Mouse (Mus musculus): ENCODE data around the gene Bnip3.

Gene Bnip3

GRCm38 (mm10) chr7:138909277-138910192 is at the start of gene Bnip3:
Gene Bnip3, minus strand, starts transcription at chr7:138909519.
- DNase-seq (ENCODE audit: low spot score) = peak; percentile 83

- no peak for DNase-seq (ENCODE audit: low spot score)
These were observed 47.8 kb upstream of the Bnip3 start for GRCm38 (mm10) chr7:138957106-138957505.

GRCm38 (mm10) chr7:138955787-138956186 is 46.5 kb upstream of the Bnip3 start:
- no peak for DNase-seq (ENCODE audit: low spot score)

DNA sequence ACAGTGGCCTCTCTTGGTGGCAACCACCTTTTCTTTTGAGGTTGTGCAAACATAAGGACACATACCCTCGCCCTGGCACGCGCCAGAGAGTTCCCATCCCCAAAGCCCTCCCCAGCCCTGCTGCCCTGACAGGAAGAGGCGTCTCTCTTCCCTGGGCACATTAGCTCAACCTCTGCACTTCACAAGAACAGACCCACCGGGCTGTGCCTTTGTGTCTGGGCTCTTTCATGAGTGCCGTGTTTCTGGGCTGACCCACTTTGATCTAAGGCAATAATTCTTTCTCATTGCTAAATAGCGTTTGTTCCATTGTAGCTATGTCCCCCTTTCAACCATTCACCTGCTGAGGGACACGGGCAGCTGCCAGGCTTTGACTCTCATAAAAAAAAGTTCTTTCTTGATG is 39.0 kb upstream of the Bnip3 start:
- no peak for DNase-seq (ENCODE audit: low spot score)

- no peak for DNase-seq (ENCODE audit: low spot score)
These were observed 38.4 kb upstream of the Bnip3 start for GRCm38 (mm10) chr7:138947741-138948140.

GRCm38 (mm10) chr7:138945668-138946067 is 36.3 kb upstream of the Bnip3 start:
- no peak for DNase-seq (ENCODE audit: low spot score)

DNA sequence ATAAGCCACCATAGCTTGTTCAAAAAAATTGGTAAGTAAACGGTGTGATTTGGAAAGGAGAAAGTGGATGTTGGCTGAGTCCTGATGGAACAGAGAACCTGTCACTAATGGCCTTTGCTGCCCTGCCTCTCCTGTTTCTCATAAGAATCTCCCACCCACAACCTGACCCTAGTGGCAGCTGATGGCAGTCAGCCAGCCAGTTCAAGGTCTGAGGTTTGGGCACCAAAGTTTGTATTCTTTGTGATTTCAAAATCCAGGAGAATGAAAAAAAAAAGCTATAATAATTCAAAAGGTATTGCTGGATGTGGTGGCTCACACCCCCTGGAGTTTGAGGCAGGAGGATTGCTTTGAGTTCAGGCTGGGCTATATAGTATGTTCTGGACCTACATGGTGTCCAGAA is 33.0 kb upstream of the Bnip3 start:
- no peak for DNase-seq (ENCODE audit: low spot score)

DNA sequence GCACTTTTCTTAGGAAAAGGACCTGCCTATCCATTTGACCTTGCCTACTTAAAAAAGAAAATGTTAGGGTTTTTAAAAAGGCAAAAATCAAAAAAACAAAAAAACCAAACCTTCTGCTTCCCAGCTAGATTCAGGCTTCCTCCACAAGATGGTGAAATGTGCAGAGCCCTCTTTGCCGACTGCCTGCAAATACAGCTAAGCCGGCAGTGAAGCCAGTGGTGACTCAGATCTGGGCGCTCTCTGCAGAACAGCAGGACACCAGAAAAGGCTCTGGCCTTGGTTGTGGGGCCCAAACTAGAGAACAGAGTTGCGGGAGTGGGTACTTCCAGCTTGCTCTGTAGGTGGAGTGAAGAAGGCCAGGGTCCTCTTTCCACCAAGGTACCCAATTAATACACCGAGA is 32.3 kb upstream of the Bnip3 start:
- no peak for DNase-seq (ENCODE audit: low spot score)

- DNase-seq (ENCODE audit: low spot score) = no peak
These were observed 31.5 kb upstream of the Bnip3 start, which contains the start of gene Jakmip3 for GRCm38 (mm10) chr7:138940612-138941461. Gene Jakmip3, plus strand, starts transcription at chr7:138940730.

DNA sequence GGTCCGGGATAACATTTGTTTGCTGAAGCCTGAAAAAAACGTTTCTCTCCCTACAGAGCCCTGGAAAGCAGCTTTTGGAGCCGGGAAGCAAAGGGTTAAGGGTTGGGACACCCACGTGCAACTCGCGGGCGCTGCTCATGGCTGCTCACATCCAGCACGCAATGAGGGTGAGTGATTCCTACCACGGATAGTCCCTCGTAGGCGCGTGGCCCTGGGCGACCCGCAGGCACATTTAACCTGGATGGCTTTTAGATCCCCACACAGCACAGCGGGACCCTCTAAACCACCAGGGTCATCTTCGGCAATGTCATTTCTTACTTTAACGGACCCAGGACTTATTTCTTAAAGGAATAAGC is 30.9 kb upstream of the Bnip3 start:
- DNase-seq (ENCODE audit: low spot score) = peak; percentile 63

DNA sequence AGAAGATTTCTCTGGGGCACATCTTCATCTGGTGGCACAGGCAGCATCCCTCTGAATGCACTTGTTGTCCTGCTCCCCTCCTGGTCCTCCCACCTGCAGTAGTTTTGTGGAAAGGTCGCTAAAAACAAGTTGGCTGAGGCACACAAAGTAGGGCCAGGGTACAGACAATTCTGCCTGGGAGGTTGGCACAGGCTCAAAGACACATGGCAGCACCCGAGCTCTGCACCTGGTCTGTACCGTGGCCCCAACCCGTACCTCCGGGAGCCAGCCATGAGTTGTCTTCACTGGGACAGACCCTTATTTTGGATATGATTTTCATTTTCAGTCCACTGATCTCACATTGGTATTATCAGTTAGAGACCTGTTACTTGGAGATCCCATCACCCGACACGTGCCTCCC is 29.7 kb upstream of the Bnip3 start:
- no peak for DNase-seq (ENCODE audit: low spot score)

- no peak for DNase-seq (ENCODE audit: low spot score)
These were observed 25.2 kb upstream of the Bnip3 start for GRCm38 (mm10) chr7:138934523-138934922.

DNA sequence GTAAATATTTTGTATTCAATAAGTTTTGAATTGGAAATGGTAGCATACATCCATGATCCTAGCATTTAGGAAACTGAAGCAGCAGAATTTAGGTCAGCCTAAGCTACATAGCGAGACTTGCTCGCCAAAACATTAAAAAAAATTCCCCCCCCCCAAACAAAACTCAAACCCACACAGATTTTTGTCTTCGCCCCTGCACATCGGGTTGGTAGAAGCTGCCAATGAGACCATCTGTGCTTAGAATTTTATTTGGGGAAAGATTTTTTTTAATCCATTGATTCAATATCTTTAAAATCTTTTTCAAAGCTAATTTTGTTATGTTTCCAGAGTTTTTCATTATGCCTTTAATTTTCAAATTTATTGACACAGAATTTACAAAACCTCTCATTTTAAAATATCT is 19.1 kb upstream of the Bnip3 start:
- no peak for DNase-seq (ENCODE audit: low spot score)

- DNase-seq (ENCODE audit: low spot score) = no peak
These were observed 14.6 kb upstream of the Bnip3 start for GRCm38 (mm10) chr7:138923756-138924425.

DNA sequence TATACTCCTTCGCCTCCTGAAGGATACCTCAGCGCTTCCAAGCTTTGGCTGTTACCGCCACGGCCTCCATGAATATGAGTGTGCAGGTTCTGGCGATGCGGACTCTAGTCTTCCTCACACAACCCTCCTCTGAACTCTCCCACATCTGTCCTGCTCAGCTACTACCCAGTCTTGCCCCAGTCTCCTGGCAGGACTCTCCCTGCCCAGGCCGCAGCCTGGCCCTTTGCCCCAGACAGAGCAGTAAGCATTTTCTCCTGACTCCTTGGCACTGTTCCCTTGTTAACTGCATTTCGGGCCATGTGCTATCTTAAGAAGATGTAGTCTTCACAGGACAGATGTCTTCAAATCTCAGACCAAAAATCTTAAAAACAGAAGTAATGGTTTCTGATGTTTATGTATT is 12.3 kb upstream of the Bnip3 start:
- DNase-seq (ENCODE audit: low spot score) = no peak

GRCm38 (mm10) chr7:138919156-138919944 is 10.0 kb upstream of the Bnip3 start:
- DNase-seq (ENCODE audit: low spot score) = no peak

- no peak for DNase-seq (ENCODE audit: low spot score)
These were observed 4.3 kb upstream of the Bnip3 start for GRCm38 (mm10) chr7:138913616-138914015.

GRCm38 (mm10) chr7:138910193-138910562 is 859 bp upstream of the Bnip3 start:
- DNase-seq (ENCODE audit: low spot score) = no peak

- no peak for DNase-seq (ENCODE audit: low spot score)
These were observed 497 bp downstream of the Bnip3 start for GRCm38 (mm10) chr7:138908768-138909276.

DNA sequence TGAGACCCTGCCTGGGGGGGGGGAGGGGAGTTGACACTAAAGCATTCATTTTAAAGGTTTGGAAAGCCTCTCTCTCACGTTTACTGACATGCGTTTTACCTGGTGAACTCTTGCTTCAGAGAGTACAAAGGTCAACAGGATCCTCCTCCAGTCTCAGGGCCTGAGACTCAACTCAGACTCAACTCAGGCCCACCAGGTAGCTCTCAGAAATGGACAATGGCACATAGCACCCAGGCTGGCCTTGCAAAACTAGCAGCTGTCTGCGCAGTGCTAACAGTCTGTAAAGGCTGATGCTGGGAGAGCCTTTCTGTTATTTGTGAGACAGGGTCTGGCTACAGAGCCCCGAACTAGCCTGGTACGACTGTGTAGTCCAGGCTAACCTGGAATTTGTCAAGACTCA is 1.3 kb downstream of the Bnip3 start:
- no peak for DNase-seq (ENCODE audit: low spot score)

GRCm38 (mm10) chr7:138907043-138907442 is 2.3 kb downstream of the Bnip3 start:
- no peak for DNase-seq (ENCODE audit: low spot score)

Data from left cerebral cortex, adult 11 months (tissue).